Mouse (Mus musculus): ENCODE results near the gene Olfr777. TPM values are rescaled to one million over a fixed set of nuclear protein-coding genes. Genes with fewer than 3 reads are reported as not detected.
"Not testable (repeated sequence)": the region's sequence is repeated elsewhere in the genome, so short reads cannot be mapped to it uniquely, and the experiment has no call there.

Olfr777 gene
- polyA plus RNA-seq (2011; ENCODE audit: insufficient read depth, insufficient read length, low replicate concordance, missing spikeins): not detected in 2 replicates

DNA sequence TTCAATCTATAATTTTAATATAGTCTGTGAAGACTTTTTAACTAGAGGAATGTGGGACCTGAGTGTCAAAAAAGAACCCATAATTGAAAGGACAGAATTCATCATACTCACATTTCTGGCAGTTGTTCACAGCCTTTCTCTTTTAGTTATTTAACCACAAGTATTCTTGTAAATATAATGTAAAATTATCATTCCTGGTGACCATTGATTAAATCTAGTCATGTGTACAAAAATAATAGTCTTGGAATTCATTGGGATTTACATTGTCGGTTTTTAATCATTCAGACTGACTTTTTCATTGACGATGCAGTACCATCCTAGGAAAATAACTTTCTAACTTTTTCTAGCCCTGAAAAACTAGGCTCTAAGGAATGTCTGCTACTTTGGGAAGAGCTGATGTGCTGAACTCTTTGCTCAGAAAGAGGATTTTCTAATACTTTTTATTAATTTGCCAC, at the start of gene Olfr777:
TSS of gene Olfr777 (minus strand) at position 405 of the 455 bp plus-strand sequence.
- WGBS: 86% methylated on average over 2 of the region's 2 CpGs
- no peak within 1 kb of the TSS for H3K27ac ChIP-seq (ENCODE audit: control insufficient read depth, insufficient read depth, low read depth, low read length, poor library complexity)
- TF ChIP-seq POLR2A (IDR thresholded peaks at IDR 0.05; ENCODE audit: borderline replicate concordance, control insufficient read depth, low read depth, low read length) (no peak), CTCF (IDR thresholded peaks at IDR 0.05; ENCODE audit: control insufficient read depth, insufficient read depth, low read length) (no peak)
- no peak within 1 kb of the TSS for H3K4me3 ChIP-seq (replicated peaks; ENCODE audit: control insufficient read depth, low read depth, low read length)
- no peaks in the 10 kb centered on the region for H3K4me1 ChIP-seq (ENCODE audit: control insufficient read depth, insufficient read depth, low read length)

DNA sequence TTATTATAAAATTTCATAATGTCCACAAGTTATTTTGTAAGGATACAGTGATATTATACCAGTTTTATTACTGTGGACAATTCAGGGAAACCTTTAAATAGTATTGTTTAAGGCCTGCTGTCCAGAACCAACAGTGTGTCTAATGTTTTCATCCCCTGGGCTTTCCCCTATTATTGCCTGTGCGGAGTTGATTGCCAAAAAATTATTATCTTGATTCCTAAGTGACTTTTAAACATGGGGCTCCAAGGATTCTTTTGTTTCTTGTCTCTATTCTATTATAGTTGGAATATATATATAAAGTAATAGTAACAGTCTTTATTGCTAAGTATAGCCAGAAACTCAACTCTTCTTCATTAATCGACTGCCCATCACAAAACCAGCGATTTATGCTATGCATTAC, 46.5 kb upstream of the Olfr777 start, which contains the start of gene Olfr780:
TSS of gene Olfr780 (plus strand) at position 301 of the 400 bp plus-strand sequence.
- Histone ChIP-seq H3K4me3 (replicated peaks; ENCODE audit: control insufficient read depth, low read depth, low read length) (no peak within 1 kb of the TSS), H3K4me1 (ENCODE audit: control insufficient read depth, insufficient read depth, low read length) (no peaks in the 10 kb centered on the region), H3K27ac (ENCODE audit: control insufficient read depth, insufficient read depth, low read depth, low read length, poor library complexity) (no peak within 1 kb of the TSS)
- WGBS: 74% methylated on average over 3 of the region's 3 CpGs
- TF ChIP-seq POLR2A (IDR thresholded peaks at IDR 0.05; ENCODE audit: borderline replicate concordance, control insufficient read depth, low read depth, low read length) (no peak), CTCF (IDR thresholded peaks at IDR 0.05; ENCODE audit: control insufficient read depth, insufficient read depth, low read length) (no peak)

DNA sequence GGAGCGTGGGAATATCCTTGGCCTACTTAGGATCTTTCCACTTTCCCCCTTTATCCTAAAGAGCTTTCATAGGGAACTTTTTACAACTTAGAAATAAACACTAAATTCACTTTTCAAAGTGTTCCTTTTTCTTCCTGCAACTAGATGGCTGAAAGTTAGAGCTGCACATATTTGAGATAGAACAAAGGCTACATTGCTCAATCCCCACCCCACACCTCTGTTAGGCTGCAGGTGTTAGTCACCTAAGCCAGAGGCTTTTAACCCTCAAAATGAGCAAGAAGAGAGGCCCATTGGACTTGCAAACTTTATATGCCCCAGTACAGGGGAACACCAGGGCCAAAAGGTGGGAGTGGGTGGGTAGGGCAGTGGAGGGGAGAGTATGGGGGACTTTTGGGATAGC, 42.2 kb upstream of the Olfr777 start:
- not testable (repeated sequence) for H3K4me1 ChIP-seq (ENCODE audit: control insufficient read depth, insufficient read depth, low read length); H3K4me3 ChIP-seq (replicated peaks; ENCODE audit: control insufficient read depth, low read depth, low read length); H3K27ac ChIP-seq (ENCODE audit: control insufficient read depth, insufficient read depth, low read depth, low read length, poor library complexity)
- WGBS: no CpG with 5 or more reads among the region's 1 CpGs

DNA sequence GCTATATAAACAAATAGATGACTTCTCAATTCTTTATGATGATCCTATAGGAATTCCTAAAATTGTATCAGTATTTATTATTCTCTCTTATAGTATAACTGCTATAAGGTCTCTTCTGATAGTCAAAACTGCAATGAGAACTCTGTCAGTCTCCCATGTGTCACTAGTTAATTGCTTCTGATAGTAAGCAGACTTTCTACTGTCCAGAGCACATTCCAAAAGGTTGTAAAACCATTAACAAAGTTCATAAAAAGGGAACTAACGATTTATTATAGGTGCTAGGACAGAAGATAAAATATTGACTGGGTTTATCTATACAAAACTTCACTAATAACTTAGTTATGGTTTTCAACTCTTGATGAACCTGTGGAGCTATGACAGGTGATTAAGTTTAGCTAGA, 41.7 kb upstream of the Olfr777 start:
- not testable (repeated sequence) for H3K4me1 ChIP-seq (ENCODE audit: control insufficient read depth, insufficient read depth, low read length); H3K27ac ChIP-seq (ENCODE audit: control insufficient read depth, insufficient read depth, low read depth, low read length, poor library complexity); H3K4me3 ChIP-seq (replicated peaks; ENCODE audit: control insufficient read depth, low read depth, low read length)
- 29% methylated on average over 1 of the region's 1 CpGs for WGBS

DNA sequence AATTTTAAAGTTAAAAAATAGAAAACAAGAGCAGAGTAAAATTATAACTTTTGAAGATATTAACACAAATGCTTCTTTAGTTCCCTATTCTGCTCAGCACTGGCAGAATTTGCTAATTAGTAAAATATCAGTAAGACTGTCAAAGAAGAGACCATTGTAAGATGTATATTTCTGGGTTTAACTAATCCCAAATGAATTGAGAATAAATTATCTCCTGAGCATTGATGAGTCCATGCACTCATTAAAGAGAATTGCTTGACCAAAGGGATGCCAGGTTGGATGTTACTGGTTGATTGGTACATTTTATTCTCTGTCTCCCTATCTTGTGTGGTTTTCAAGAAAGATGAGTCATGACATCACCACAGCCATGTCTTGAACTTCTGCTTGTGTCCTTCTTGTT, 12.5 kb downstream of the Olfr777 start, which contains the start of gene Olfr776:
TSS of gene Olfr776 (plus strand) at position 301 of the 400 bp plus-strand sequence.
- H3K4me1 ChIP-seq (ENCODE audit: control insufficient read depth, insufficient read depth, low read length): no peaks in the 10 kb centered on the region
- no peak within 1 kb of the TSS for H3K27ac ChIP-seq (ENCODE audit: control insufficient read depth, insufficient read depth, low read depth, low read length, poor library complexity)
- no peak for TF ChIP-seq POLR2A (IDR thresholded peaks at IDR 0.05; ENCODE audit: borderline replicate concordance, control insufficient read depth, low read depth, low read length)
- no peak for TF ChIP-seq CTCF (IDR thresholded peaks at IDR 0.05; ENCODE audit: control insufficient read depth, insufficient read depth, low read length)
- H3K4me3 ChIP-seq (replicated peaks; ENCODE audit: control insufficient read depth, low read depth, low read length): no peak within 1 kb of the TSS

DNA sequence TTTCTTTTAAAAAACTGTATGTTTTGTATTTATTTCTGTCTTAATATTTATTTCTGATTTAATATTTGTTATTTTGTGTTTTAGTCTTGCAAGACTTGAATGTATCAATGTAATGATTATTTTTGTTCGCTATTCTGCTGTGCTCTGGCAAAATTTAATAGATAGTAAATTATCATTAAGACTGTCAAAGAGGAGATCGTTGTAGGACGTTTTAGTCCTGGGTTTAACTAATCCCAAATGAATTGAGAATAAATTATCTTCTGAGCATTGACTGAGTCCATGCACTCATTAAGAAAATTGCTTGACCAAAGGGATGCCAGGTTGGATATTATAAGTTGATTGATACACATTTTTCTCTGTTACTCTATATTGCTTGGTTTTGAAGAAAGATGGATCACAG, 23.2 kb downstream of the Olfr777 start, which contains the start of gene Olfr775:
TSS of gene Olfr775 (plus strand) at position 301 of the 400 bp plus-strand sequence.
- no peaks in the 10 kb centered on the region for H3K4me1 ChIP-seq (ENCODE audit: control insufficient read depth, insufficient read depth, low read length)
- no peak within 1 kb of the TSS for H3K27ac ChIP-seq (ENCODE audit: control insufficient read depth, insufficient read depth, low read depth, low read length, poor library complexity)
- WGBS: 65% methylated on average over 3 of the region's 3 CpGs
- TF ChIP-seq POLR2A (IDR thresholded peaks at IDR 0.05; ENCODE audit: borderline replicate concordance, control insufficient read depth, low read depth, low read length): no peak
- TF ChIP-seq CTCF (IDR thresholded peaks at IDR 0.05; ENCODE audit: control insufficient read depth, insufficient read depth, low read length): no peak
- H3K4me3 ChIP-seq (replicated peaks; ENCODE audit: control insufficient read depth, low read depth, low read length): no peak within 1 kb of the TSS

DNA sequence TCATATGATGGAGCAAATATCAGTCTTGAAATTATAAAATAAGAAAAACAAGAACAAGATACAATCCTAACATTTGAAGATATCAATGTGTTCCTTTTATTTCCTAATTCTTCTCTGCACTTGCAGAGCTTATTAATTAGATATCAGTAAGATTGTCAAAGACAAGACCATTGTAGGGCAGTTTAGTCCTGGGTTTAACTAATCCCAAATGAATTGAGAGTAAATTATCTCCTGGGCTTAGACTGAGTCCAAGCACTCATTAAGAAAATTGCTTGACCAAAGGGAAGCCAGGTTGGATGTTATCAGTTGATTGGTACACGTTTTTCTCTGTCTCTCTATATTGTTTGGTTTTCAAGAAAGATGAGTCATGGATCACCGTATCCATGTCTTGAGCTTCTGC, 35.4 kb downstream of the Olfr777 start, which contains the start of gene Olfr774:
TSS of gene Olfr774 (plus strand) at position 301 of the 400 bp plus-strand sequence.
- no peak within 1 kb of the TSS for H3K27ac ChIP-seq (ENCODE audit: control insufficient read depth, insufficient read depth, low read depth, low read length, poor library complexity)
- WGBS: 60% methylated on average over 2 of the region's 2 CpGs
- TF ChIP-seq CTCF (IDR thresholded peaks at IDR 0.05; ENCODE audit: control insufficient read depth, insufficient read depth, low read length): no peak
- TF ChIP-seq POLR2A (IDR thresholded peaks at IDR 0.05; ENCODE audit: borderline replicate concordance, control insufficient read depth, low read depth, low read length): no peak
- no peaks in the 10 kb centered on the region for H3K4me1 ChIP-seq (ENCODE audit: control insufficient read depth, insufficient read depth, low read length)
- H3K4me3 ChIP-seq (replicated peaks; ENCODE audit: control insufficient read depth, low read depth, low read length): no peak within 1 kb of the TSS

DNA sequence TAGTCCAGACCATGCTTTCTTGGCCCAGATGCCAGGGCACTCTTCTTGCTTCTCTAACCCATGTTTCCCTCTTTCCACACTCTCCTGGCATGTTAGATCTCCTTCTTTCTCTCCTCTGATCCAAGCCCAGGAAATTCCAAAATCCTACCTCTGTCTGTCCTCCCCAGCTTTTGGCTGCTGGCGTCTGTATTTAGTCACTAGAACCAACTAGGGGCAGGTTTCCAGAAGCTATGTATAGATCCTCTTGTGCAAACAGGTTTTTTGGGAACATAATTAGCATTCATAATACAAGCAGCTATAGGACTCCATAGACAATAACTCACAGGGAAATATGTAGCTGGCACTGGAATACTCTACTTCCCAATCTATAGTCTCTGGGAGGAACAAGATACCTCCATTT, 40.5 kb downstream of the Olfr777 start:
- H3K4me3 ChIP-seq (replicated peaks; ENCODE audit: control insufficient read depth, low read depth, low read length): no peak overlapping the region
- H3K4me1 ChIP-seq (ENCODE audit: control insufficient read depth, insufficient read depth, low read length): no peaks in the 10 kb centered on the region
- WGBS: 77% methylated on average over 1 of the region's 1 CpGs
- H3K27ac ChIP-seq (ENCODE audit: control insufficient read depth, insufficient read depth, low read depth, low read length, poor library complexity): no peak overlapping the region
- TF ChIP-seq POLR2A (IDR thresholded peaks at IDR 0.05; ENCODE audit: borderline replicate concordance, control insufficient read depth, low read depth, low read length) (no peak), CTCF (IDR thresholded peaks at IDR 0.05; ENCODE audit: control insufficient read depth, insufficient read depth, low read length) (no peak)

Other genes with a start within 250 kb of the Olfr777 start
- gene Olfr764-ps1, start 231.6 kb downstream of the Olfr777 start, polyA plus RNA-seq (2011; ENCODE audit: insufficient read depth, insufficient read length, low replicate concordance, missing spikeins): not detected in 2 replicates
- not detected in 2 replicates for gene Olfr765, start 221.5 kb downstream of the Olfr777 start, polyA plus RNA-seq (2011; ENCODE audit: insufficient read depth, insufficient read length, low replicate concordance, missing spikeins)
- not detected in 2 replicates for gene Olfr766-ps1, start 202.5 kb downstream of the Olfr777 start, polyA plus RNA-seq (2011; ENCODE audit: insufficient read depth, insufficient read length, low replicate concordance, missing spikeins)
- gene Olfr767, start 188.6 kb downstream of the Olfr777 start, polyA plus RNA-seq (2011; ENCODE audit: insufficient read depth, insufficient read length, low replicate concordance, missing spikeins): not detected in 2 replicates
- not detected in 2 replicates for gene Olfr768, start 172.1 kb downstream of the Olfr777 start, polyA plus RNA-seq (2011; ENCODE audit: insufficient read depth, insufficient read length, low replicate concordance, missing spikeins)
- not detected in 2 replicates for gene Olfr769, start 153.6 kb downstream of the Olfr777 start, polyA plus RNA-seq (2011; ENCODE audit: insufficient read depth, insufficient read length, low replicate concordance, missing spikeins)
- not detected in 2 replicates for gene Olfr770, start 132.5 kb downstream of the Olfr777 start, polyA plus RNA-seq (2011; ENCODE audit: insufficient read depth, insufficient read length, low replicate concordance, missing spikeins)
- not detected in 2 replicates for gene Olfr771, start 106.7 kb downstream of the Olfr777 start, polyA plus RNA-seq (2011; ENCODE audit: insufficient read depth, insufficient read length, low replicate concordance, missing spikeins)
- gene Olfr772, start 93.6 kb downstream of the Olfr777 start, polyA plus RNA-seq (2011; ENCODE audit: insufficient read depth, insufficient read length, low replicate concordance, missing spikeins): 0.43 TPM in 1 of 2 replicates, not detected in the other
- gene Olfr773, start 84.1 kb downstream of the Olfr777 start, polyA plus RNA-seq (2011; ENCODE audit: insufficient read depth, insufficient read length, low replicate concordance, missing spikeins): not detected in 2 replicates
- not detected in 2 replicates for gene Olfr774, start 35.3 kb downstream of the Olfr777 start, polyA plus RNA-seq (2011; ENCODE audit: insufficient read depth, insufficient read length, low replicate concordance, missing spikeins)
- gene Olfr775, start 23.1 kb downstream of the Olfr777 start, polyA plus RNA-seq (2011; ENCODE audit: insufficient read depth, insufficient read length, low replicate concordance, missing spikeins): not detected in 2 replicates
- gene Olfr776, start 12.4 kb downstream of the Olfr777 start, polyA plus RNA-seq (2011; ENCODE audit: insufficient read depth, insufficient read length, low replicate concordance, missing spikeins): not detected in 2 replicates
- not detected in 2 replicates for gene Olfr780, start 46.6 kb upstream of the Olfr777 start, polyA plus RNA-seq (2011; ENCODE audit: insufficient read depth, insufficient read length, low replicate concordance, missing spikeins)
- not detected in 2 replicates for gene Olfr781, start 57.4 kb upstream of the Olfr777 start, polyA plus RNA-seq (2011; ENCODE audit: insufficient read depth, insufficient read length, low replicate concordance, missing spikeins)
- not detected in 2 replicates for gene Olfr782, start 77.4 kb upstream of the Olfr777 start, polyA plus RNA-seq (2011; ENCODE audit: insufficient read depth, insufficient read length, low replicate concordance, missing spikeins)
- gene Olfr784, start 112.6 kb upstream of the Olfr777 start, polyA plus RNA-seq (2011; ENCODE audit: insufficient read depth, insufficient read length, low replicate concordance, missing spikeins): not detected in 2 replicates
- gene Olfr785, start 133.9 kb upstream of the Olfr777 start, polyA plus RNA-seq (2011; ENCODE audit: insufficient read depth, insufficient read length, low replicate concordance, missing spikeins): not detected in 2 replicates
- gene Olfr786, start 155.8 kb upstream of the Olfr777 start, polyA plus RNA-seq (2011; ENCODE audit: insufficient read depth, insufficient read length, low replicate concordance, missing spikeins): not detected in 2 replicates
- gene Olfr787, start 190.4 kb upstream of the Olfr777 start, polyA plus RNA-seq (2011; ENCODE audit: insufficient read depth, insufficient read length, low replicate concordance, missing spikeins): 0.70 TPM in 1 of 2 replicates, not detected in the other
- gene Olfr788, start 199.5 kb upstream of the Olfr777 start, polyA plus RNA-seq (2011; ENCODE audit: insufficient read depth, insufficient read length, low replicate concordance, missing spikeins): not detected in 2 replicates
- not detected in 2 replicates for gene Olfr789, start 213.3 kb upstream of the Olfr777 start, polyA plus RNA-seq (2011; ENCODE audit: insufficient read depth, insufficient read length, low replicate concordance, missing spikeins)
- gene Olfr790, start 227.0 kb upstream of the Olfr777 start, polyA plus RNA-seq (2011; ENCODE audit: insufficient read depth, insufficient read length, low replicate concordance, missing spikeins): not detected in 2 replicates

Data from bone marrow, adult 2 months (tissue).